Mouse (Mus musculus) forebrain, embryonic 12.5 days (tissue): Measurements from ENCODE around the gene Popdc3. TPM values are rescaled to one million over a fixed set of nuclear protein-coding genes. Genes with fewer than 3 reads are reported as not detected.
"Not testable (repeated sequence)": the region's sequence is repeated elsewhere in the genome, so short reads cannot be mapped to it uniquely, and the experiment has no call there.

ENCODE experiments used
- ATAC-seq: fragments of 200-750 bp; cut with Nextera tagmentation; 2 replicates; pipeline ENCODE4 v1.8.0; 2017; ENCODE audit warnings: moderate TSS enrichment; ENCODE audit not compliant: low FRiP score
- H3K27ac ChIP-seq: fragments of 300-500 bp; sonication (generic); 2 replicates; pipeline ENCODE4 v1.5.1; 2016; ENCODE audit warnings: mild to moderate bottlenecking
- H3K27me3 ChIP-seq: fragments of 300-500 bp; sonication (generic); 2 replicates; pipeline ENCODE4 v1.6.1; 2016; ENCODE audit warnings: mild to moderate bottlenecking
- H3K36me3 ChIP-seq: fragments of 300-500 bp; sonication (generic); replicated peaks from 2 replicates; pipeline ENCODE4 v1.6.1; 2016; ENCODE audit warnings: mild to moderate bottlenecking
- H3K4me1 ChIP-seq: fragments of 300-500 bp; sonication (generic); 2 replicates; pipeline ENCODE4 v1.6.1; 2016
- H3K4me2 ChIP-seq: fragments of 300-500 bp; sonication (generic); 2 replicates; pipeline ENCODE4 v1.6.1; 2016; ENCODE audit warnings: mild to moderate bottlenecking, moderate library complexity
- H3K4me3 ChIP-seq: fragments of 300-500 bp; sonication (generic); replicated peaks from 2 replicates; pipeline ENCODE4 v1.5.1; 2016; ENCODE audit warnings: mild to moderate bottlenecking
- H3K9ac ChIP-seq: fragments of 300-500 bp; sonication (generic); 2 replicates; pipeline ENCODE4 v1.6.1; 2016; ENCODE audit warnings: mild to moderate bottlenecking
- H3K9me3 ChIP-seq: fragments of 300-500 bp; sonication (generic); 2 replicates; pipeline ENCODE4 v1.6.1; 2016
- WGBS: fragments of 180-500 bp; shearing (Covaris S2); methylation state at CpG from one replicate; pipeline ENCODE4 v1.1.7; 2016; 5-methylcytosine and 5-hydroxymethylcytosine counted together
- polyA plus RNA-seq: library from polyadenylated mRNA; unstranded; fragments of >200 nt; fragmentation: Nextera tagmentation; extraction: Ambion mirVana; gene quantifications from 2 replicates; pipeline ENCODE4 v1.2.1, GENCODE M21; 2016

Popdc3 gene
- polyA plus RNA-seq, 1 experiment from 2014 or later, result 0.19 TPM

GRCm38 (mm10) chr10:45334925-45335324 is 157.0 kb downstream of the Popdc3 start:
- peak overlapping the region; percentile 94 for H3K4me2 ChIP-seq
- 26% methylated on average over 7 of the region's 7 CpGs for WGBS
- H3K4me1 ChIP-seq, result no peaks in the 10 kb centered on the region; the same call in 1 of the 2 replicates
- no peak for ATAC-seq
- peak overlapping the region; percentile 70 for H3K4me3 ChIP-seq
- no peaks in the 10 kb centered on the region for H3K9me3 ChIP-seq
- no peaks in the 10 kb centered on the region for H3K36me3 ChIP-seq
- H3K27ac ChIP-seq, result no peak overlapping the region
- no peak overlapping the region for H3K9ac ChIP-seq
- H3K27me3 ChIP-seq, result peaks cover 40% of the 10 kb centered on the region

- peak within 1 kb of the TSS; percentile 70 for H3K4me3 ChIP-seq
- no peaks in the 10 kb centered on the region for H3K36me3 ChIP-seq
- no peaks in the 10 kb centered on the region for H3K9me3 ChIP-seq
- ATAC-seq, result peak; percentile 87
- H3K9ac ChIP-seq, result peak within 1 kb of the TSS; percentile 68
- peak within 1 kb of the TSS; percentile 94 for H3K4me2 ChIP-seq
- no peak within 1 kb of the TSS; the same call in 1 of the 2 replicates for H3K27ac ChIP-seq
- WGBS, result under 1% methylated on average over 76 of the region's 116 CpGs
- H3K4me1 ChIP-seq, result no peaks in the 10 kb centered on the region; the same call in 1 of the 2 replicates
- peaks cover 40% of the 10 kb centered on the region for H3K27me3 ChIP-seq
These were observed 157.8 kb downstream of the Popdc3 start, which contains the start of gene Bves for GRCm38 (mm10) chr10:45335434-45336422. Bves (plus strand) TSS chr10:45335772.

GRCm38 (mm10) chr10:45339106-45339505 is 161.2 kb downstream of the Popdc3 start:
- Histone ChIP-seq H3K4me3 (no peak overlapping the region), H3K9ac (no peak overlapping the region), H3K9me3 (no peaks in the 10 kb centered on the region), H3K27me3 (peaks cover 26% of the 10 kb centered on the region), H3K4me2 (no peak overlapping the region), H3K27ac (no peak overlapping the region), H3K4me1 (no peaks in the 10 kb centered on the region; the same call in 1 of the 2 replicates), H3K36me3 (no peaks in the 10 kb centered on the region)
- WGBS, result 83% methylated on average over 7 of the region's 7 CpGs
- no peak for ATAC-seq

- Histone ChIP-seq H3K9me3 (no peaks in the 10 kb centered on the region), H3K27me3 (no peaks in the 10 kb centered on the region), H3K9ac (no peak overlapping the region), H3K4me3 (no peak overlapping the region), H3K4me1 (no peaks in the 10 kb centered on the region), H3K4me2 (no peak overlapping the region), H3K36me3 (no peaks in the 10 kb centered on the region), H3K27ac (no peak overlapping the region)
- 83% methylated on average over 4 of the region's 4 CpGs for WGBS
- ATAC-seq, result no peak
These were observed 166.5 kb downstream of the Popdc3 start for GRCm38 (mm10) chr10:45344381-45344780.

GRCm38 (mm10) chr10:45345217-45345616 is 167.3 kb downstream of the Popdc3 start:
- 89% methylated on average over 9 of the region's 9 CpGs for WGBS
- Histone ChIP-seq H3K4me1 (no peaks in the 10 kb centered on the region), H3K9me3 (no peaks in the 10 kb centered on the region), H3K4me2 (no peak overlapping the region), H3K27me3 (no peaks in the 10 kb centered on the region), H3K9ac (no peak overlapping the region), H3K27ac (no peak overlapping the region), H3K36me3 (no peaks in the 10 kb centered on the region), H3K4me3 (no peak overlapping the region)
- ATAC-seq, result no peak

- not testable (repeated sequence) for H3K4me1 ChIP-seq, H3K4me3 ChIP-seq, H3K4me2 ChIP-seq, H3K9me3 ChIP-seq, H3K27me3 ChIP-seq, ATAC-seq, H3K36me3 ChIP-seq, H3K27ac ChIP-seq, H3K9ac ChIP-seq
- 84% methylated on average over 3 of the region's 3 CpGs for WGBS
These were observed 170.2 kb downstream of the Popdc3 start for GRCm38 (mm10) chr10:45348143-45348542.

GRCm38 (mm10) chr10:45356091-45356490 is 178.2 kb downstream of the Popdc3 start:
- Histone ChIP-seq H3K36me3 (no peaks in the 10 kb centered on the region), H3K27ac (no peak overlapping the region), H3K4me1 (no peaks in the 10 kb centered on the region), H3K27me3 (no peaks in the 10 kb centered on the region), H3K4me3 (no peak overlapping the region), H3K9ac (no peak overlapping the region), H3K9me3 (no peaks in the 10 kb centered on the region), H3K4me2 (no peak overlapping the region)
- 95% methylated on average over 6 of the region's 6 CpGs for WGBS
- ATAC-seq, result no peak

- no peak overlapping the region for H3K9ac ChIP-seq
- H3K4me3 ChIP-seq, result no peak overlapping the region
- 48% methylated on average over 5 of the region's 5 CpGs for WGBS
- H3K27ac ChIP-seq, result no peak overlapping the region
- H3K4me2 ChIP-seq, result no peak overlapping the region
- H3K9me3 ChIP-seq, result no peaks in the 10 kb centered on the region
- no peaks in the 10 kb centered on the region for H3K27me3 ChIP-seq
- no peaks in the 10 kb centered on the region for H3K36me3 ChIP-seq
- peaks cover 6% of the 10 kb centered on the region; the same call in 1 of the 2 replicates for H3K4me1 ChIP-seq
- no peak for ATAC-seq
These were observed 185.5 kb downstream of the Popdc3 start for GRCm38 (mm10) chr10:45363396-45363795.

- Histone ChIP-seq H3K9ac (no peak overlapping the region), H3K27ac (no peak overlapping the region), H3K27me3 (no peaks in the 10 kb centered on the region), H3K4me3 (no peak overlapping the region), H3K4me1 (peaks cover 6% of the 10 kb centered on the region; the same call in 1 of the 2 replicates), H3K9me3 (no peaks in the 10 kb centered on the region), H3K4me2 (no peak overlapping the region), H3K36me3 (no peaks in the 10 kb centered on the region)
- WGBS, result 91% methylated on average over 17 of the region's 17 CpGs
- no peak for ATAC-seq
These were observed 189.2 kb downstream of the Popdc3 start for GRCm38 (mm10) chr10:45366987-45367705.

Other genes starting within 250 kb of the Popdc3 start
- gene Prep, start 110.9 kb upstream of the Popdc3 start, polyA plus RNA-seq, result 23.7 and 27.4 TPM in 2 replicates
- 1.4 TPM in 2 replicates for gene Bves, start 157.7 kb downstream of the Popdc3 start, polyA plus RNA-seq